Mouse (Mus musculus): ENCODE data around the gene Foxp4. TPM values are rescaled to one million over a fixed set of nuclear protein-coding genes. Genes with fewer than 3 reads are reported as not detected.

The Foxp4 gene
- total and polyA plus RNA-seq, 2 experiments from 2014 or later, result 31.3 to 128 TPM

DNA sequence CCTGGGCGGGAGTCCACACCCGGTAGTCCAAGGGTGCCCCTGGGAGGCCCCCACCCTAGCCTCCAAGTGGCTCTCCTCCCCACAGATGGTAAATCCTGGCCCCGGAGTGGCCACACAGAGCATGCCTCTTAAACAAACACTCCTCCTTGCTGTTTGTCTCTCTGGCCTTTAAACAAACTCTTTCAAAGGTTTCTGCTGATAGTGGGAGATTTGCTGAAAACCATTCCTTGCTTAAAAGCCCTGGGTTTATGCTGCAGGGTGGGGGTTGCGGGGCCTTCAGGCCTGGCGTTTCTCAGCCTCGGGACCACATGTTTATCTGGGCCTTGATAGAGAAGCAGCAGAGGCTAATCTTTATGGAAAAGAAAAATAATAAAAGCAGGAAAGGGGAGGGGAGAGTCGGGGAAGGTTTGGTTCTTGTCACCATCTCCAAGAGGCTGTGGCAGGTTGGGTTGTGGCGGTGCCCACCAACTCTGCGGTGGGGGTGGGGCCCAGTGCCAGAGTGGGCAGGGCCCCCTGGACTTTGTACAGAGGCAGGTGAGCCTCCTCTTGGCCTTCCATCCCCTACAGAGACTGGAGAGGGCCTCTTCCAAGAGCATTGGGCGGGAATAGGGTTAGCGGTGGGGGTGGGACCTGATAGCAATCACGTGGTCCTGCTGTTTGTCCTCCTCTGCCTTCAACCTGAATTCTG, 30.8 kb upstream of the Foxp4 start:
- H3K27ac ChIP-seq, result no peak overlapping the region
- 64% methylated on average over 12 of the region's 12 CpGs for WGBS
- TF ChIP-seq CTCF (IDR thresholded peaks at IDR 0.05; ENCODE audit: low read depth), result no peak
- peaks cover 3% of the 10 kb centered on the region; the same call in 1 of the 2 replicates for H3K4me1 ChIP-seq (ENCODE audit: insufficient read depth, low read length)
- no peaks in the 10 kb centered on the region for H3K36me3 ChIP-seq (ENCODE audit: insufficient read depth, low read length)
- no peak overlapping the region for H3K4me3 ChIP-seq (ENCODE audit: low read length)
- no peaks in the 10 kb centered on the region for H3K9me3 ChIP-seq (ENCODE audit: low read length)
- DNase-seq (ENCODE audit: low spot score) (no peak), ATAC-seq (no peak)
- H3K4me2 ChIP-seq (ENCODE audit: low read depth, low read length), result no peak overlapping the region
- no peaks in the 10 kb centered on the region for H3K27me3 ChIP-seq (ENCODE audit: insufficient read depth, low read length)
- no peak overlapping the region for H3K9ac ChIP-seq (replicated peaks; ENCODE audit: low read length)

DNA sequence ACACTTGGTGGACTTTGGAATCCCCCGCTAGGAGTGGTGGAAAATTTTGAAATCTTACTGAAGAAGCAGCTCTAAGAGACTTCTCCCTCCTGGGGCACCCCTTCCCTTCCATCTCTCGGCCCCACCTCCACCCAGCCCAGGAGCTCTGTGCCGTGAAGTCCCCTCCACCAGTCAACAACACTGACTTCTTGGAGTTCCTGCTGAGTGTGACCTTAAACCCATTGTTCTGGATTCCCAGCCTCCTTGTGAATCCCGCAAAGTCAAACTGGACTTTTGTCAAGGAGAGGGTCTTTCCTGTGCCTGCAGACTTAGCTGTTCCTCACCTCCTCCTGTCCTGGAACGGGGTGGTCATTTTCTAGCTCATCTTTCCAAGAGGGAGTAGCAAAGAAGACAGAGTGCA, 28.8 kb upstream of the Foxp4 start:
- DNase-seq (ENCODE audit: low spot score) (no peak), ATAC-seq (no peak)
- Histone ChIP-seq H3K27ac (no peak overlapping the region), H3K4me3 (ENCODE audit: low read length) (no peak overlapping the region), H3K27me3 (ENCODE audit: insufficient read depth, low read length) (no peaks in the 10 kb centered on the region), H3K9me3 (ENCODE audit: low read length) (no peaks in the 10 kb centered on the region), H3K4me1 (ENCODE audit: insufficient read depth, low read length) (peaks cover 3% of the 10 kb centered on the region; the same call in 1 of the 2 replicates), H3K4me2 (ENCODE audit: low read depth, low read length) (no peak overlapping the region), H3K36me3 (ENCODE audit: insufficient read depth, low read length) (no peaks in the 10 kb centered on the region), H3K9ac (replicated peaks; ENCODE audit: low read length) (no peak overlapping the region)
- no peak for TF ChIP-seq CTCF (IDR thresholded peaks at IDR 0.05; ENCODE audit: low read depth)
- WGBS, result 35% methylated on average over 5 of the region's 5 CpGs

DNA sequence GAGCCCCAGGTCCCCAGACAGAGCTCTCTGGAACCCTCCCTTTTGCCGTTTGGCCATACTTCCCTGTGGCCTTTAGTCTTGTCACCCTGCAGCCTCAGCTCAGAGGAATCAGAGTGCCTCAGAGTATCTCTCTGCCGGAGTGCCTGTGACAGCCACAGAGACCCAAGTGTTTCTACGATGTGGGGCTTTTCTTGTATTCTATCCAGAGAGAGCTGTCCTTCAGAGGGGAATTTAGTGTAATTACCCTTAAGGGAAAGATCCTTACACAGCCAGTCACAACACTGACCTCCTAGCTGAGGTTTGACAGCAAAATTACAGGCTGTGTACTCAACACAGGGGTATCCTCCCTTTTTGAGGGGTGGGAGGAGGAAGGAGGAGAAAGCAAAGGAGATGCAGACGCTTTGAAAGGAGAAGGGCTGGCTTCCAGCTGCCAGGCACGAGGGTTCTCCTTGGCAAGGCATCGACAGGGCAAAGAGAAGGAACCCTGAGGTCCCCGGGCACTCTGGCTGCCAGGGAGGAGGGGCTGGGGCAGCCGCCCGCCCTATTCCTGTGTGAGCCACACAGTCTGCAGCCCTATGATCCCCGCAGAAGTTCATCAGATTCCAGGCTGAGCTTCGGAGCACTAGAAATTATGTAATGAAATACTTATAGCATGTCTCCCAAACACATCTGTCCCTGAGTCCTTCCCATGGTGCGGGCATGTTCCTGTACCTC, 28.1 kb upstream of the Foxp4 start:
- ATAC-seq, result peak; percentile 65

DNA sequence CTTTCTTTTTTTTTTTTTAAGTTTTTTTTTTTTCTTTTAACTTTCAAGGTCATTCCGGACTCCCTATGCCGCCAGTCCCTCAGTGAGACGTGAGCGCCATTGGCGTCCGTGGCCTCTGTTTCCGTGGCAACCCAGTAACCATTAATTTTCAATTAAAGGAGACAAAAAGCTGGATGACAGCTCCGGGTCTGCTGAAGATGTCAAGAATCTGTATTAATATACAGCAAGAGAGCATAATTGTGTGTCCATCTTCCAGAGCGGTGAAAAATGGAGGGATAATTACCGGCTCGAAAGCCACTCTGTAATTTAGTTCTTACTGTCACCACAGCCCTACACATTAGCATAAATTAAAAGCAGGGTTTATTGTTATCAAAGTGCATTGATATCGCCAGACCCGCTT, 27.0 kb upstream of the Foxp4 start:
- H3K9ac ChIP-seq (replicated peaks; ENCODE audit: low read length), result no peak overlapping the region
- ATAC-seq, result peak; percentile 63

More for the DNA sequence above, 28.1 kb upstream of the Foxp4 start:
- H3K4me2 ChIP-seq (ENCODE audit: low read depth, low read length), result no peak overlapping the region
- H3K4me3 ChIP-seq (ENCODE audit: low read length), result no peak overlapping the region
- H3K9ac ChIP-seq (replicated peaks; ENCODE audit: low read length), result no peak overlapping the region
- H3K9me3 ChIP-seq (ENCODE audit: low read length), result no peaks in the 10 kb centered on the region
- no peaks in the 10 kb centered on the region for H3K27me3 ChIP-seq (ENCODE audit: insufficient read depth, low read length)
- peaks cover 3% of the 10 kb centered on the region; the same call in 1 of the 2 replicates for H3K4me1 ChIP-seq (ENCODE audit: insufficient read depth, low read length)
- no peak overlapping the region for H3K27ac ChIP-seq
- H3K36me3 ChIP-seq (ENCODE audit: insufficient read depth, low read length), result no peaks in the 10 kb centered on the region
- DNase-seq (ENCODE audit: low spot score), result peak; percentile 51
- 22% methylated on average over 12 of the region's 12 CpGs for WGBS
- no peak for TF ChIP-seq CTCF (IDR thresholded peaks at IDR 0.05; ENCODE audit: low read depth)

DNA sequence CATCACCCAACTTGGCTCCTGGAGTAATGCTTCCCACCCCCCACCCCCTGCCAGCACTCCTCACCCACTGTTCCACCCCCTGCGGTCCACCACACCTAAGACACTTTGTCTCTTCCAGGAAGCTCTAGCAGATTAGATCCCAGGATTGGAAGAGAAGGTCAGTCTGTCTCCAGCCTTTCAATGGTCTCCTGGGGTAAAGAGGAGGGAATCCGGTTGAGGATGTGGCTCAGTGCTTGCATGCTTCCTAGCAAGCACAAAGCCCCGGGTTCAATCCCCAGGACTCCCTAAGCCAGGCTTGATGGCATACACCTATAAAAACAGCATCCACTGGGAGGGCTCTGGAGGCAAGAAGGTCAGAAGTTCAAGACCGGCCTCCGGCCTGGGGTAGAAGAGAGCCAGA, 26.4 kb upstream of the Foxp4 start:
- Histone ChIP-seq H3K4me2 (ENCODE audit: low read depth, low read length) (no peak overlapping the region), H3K4me1 (ENCODE audit: insufficient read depth, low read length) (peaks cover 3% of the 10 kb centered on the region; the same call in 1 of the 2 replicates), H3K9me3 (ENCODE audit: low read length) (no peaks in the 10 kb centered on the region), H3K36me3 (ENCODE audit: insufficient read depth, low read length) (no peaks in the 10 kb centered on the region), H3K4me3 (ENCODE audit: low read length) (no peak overlapping the region), H3K9ac (replicated peaks; ENCODE audit: low read length) (no peak overlapping the region), H3K27me3 (ENCODE audit: insufficient read depth, low read length) (no peaks in the 10 kb centered on the region), H3K27ac (no peak overlapping the region)
- no peak for DNase-seq (ENCODE audit: low spot score)
- TF ChIP-seq CTCF (IDR thresholded peaks at IDR 0.05; ENCODE audit: low read depth), result no peak
- ATAC-seq, result no peak
- WGBS, result 71% methylated on average over 5 of the region's 5 CpGs

More for the DNA sequence above, 27.0 kb upstream of the Foxp4 start:
- Histone ChIP-seq H3K36me3 (ENCODE audit: insufficient read depth, low read length) (no peaks in the 10 kb centered on the region), H3K4me3 (ENCODE audit: low read length) (no peak overlapping the region), H3K27me3 (ENCODE audit: insufficient read depth, low read length) (no peaks in the 10 kb centered on the region), H3K9me3 (ENCODE audit: low read length) (no peaks in the 10 kb centered on the region), H3K4me1 (ENCODE audit: insufficient read depth, low read length) (peaks cover 3% of the 10 kb centered on the region; the same call in 1 of the 2 replicates), H3K27ac (no peak overlapping the region), H3K4me2 (ENCODE audit: low read depth, low read length) (peak overlapping the region; percentile 18; the same call in 1 of the 2 replicates)
- DNase-seq (ENCODE audit: low spot score), result peak; percentile 63
- no peak for TF ChIP-seq CTCF (IDR thresholded peaks at IDR 0.05; ENCODE audit: low read depth)
- WGBS, result 15% methylated on average over 13 of the region's 13 CpGs

DNA sequence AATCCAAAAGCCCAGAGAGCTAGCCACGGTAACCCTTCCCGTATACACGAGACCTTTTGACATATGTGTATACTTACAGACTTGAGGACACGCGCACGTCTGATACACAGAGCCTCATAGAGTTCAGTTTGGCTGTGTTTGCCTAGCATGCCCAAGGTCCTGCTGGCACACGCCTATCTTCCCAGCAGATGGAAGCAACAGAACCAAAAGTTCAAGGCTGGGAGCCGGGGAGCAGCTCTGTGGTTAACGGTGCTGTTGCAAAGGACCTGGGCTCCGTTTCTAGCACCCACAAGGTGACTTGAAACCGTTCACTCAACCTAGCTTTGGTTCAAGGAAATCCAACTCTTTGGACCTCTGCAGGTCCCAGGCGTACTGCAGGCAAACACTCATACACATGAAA, 25.0 kb upstream of the Foxp4 start:
- no peak for ATAC-seq
- no peak for DNase-seq (ENCODE audit: low spot score)
- 97% methylated on average over 12 of the region's 12 CpGs for WGBS
- H3K4me2 ChIP-seq (ENCODE audit: low read depth, low read length), result no peak overlapping the region
- H3K36me3 ChIP-seq (ENCODE audit: insufficient read depth, low read length), result no peaks in the 10 kb centered on the region
- H3K9me3 ChIP-seq (ENCODE audit: low read length), result no peaks in the 10 kb centered on the region
- TF ChIP-seq CTCF (IDR thresholded peaks at IDR 0.05; ENCODE audit: low read depth), result no peak
- no peak overlapping the region for H3K27ac ChIP-seq
- H3K4me3 ChIP-seq (ENCODE audit: low read length), result no peak overlapping the region
- no peak overlapping the region for H3K9ac ChIP-seq (replicated peaks; ENCODE audit: low read length)
- no peaks in the 10 kb centered on the region for H3K27me3 ChIP-seq (ENCODE audit: insufficient read depth, low read length)
- peaks cover 3% of the 10 kb centered on the region; the same call in 1 of the 2 replicates for H3K4me1 ChIP-seq (ENCODE audit: insufficient read depth, low read length)

Measured in hindbrain, postnatal 0 days (tissue).